Mouse (Mus musculus) cerebellum, adult 2 months (tissue): ENCODE results near the gene Klf11. TPM values are rescaled to one million over a fixed set of nuclear protein-coding genes. Genes with fewer than 3 reads are reported as not detected.
"Not testable (repeated sequence)": the region's sequence is repeated elsewhere in the genome, so short reads cannot be mapped to it uniquely, and the experiment has no call there.

Experiments
- DNase-seq, 2 experiments: peaks; one replicate each; pipeline ENCODE4 v3.0.0; 2021
- H3K27ac ChIP-seq: fragments of 200-500 bp; 2 replicates; pipeline ENCODE4 v1.5.1; 2012; ENCODE audit warnings: low read length, control low read depth, inconsistent platforms; ENCODE audit not compliant: insufficient read depth
- H3K27me3 ChIP-seq: fragments of 200-500 bp; 2 replicates; pipeline ENCODE4 v1.6.1; 2012; ENCODE audit warnings: inconsistent platforms, mild to moderate bottlenecking, low read length, moderate library complexity; ENCODE audit not compliant: control insufficient read depth, insufficient read depth
- H3K4me1 ChIP-seq: fragments of 200-500 bp; 2 replicates; pipeline ENCODE4 v1.6.1; 2011; ENCODE audit warnings: low read length; ENCODE audit not compliant: control insufficient read depth, insufficient read depth
- H3K4me3 ChIP-seq: fragments of 200-500 bp; replicated peaks from 2 replicates; pipeline ENCODE3; 2011; ENCODE audit warnings: mild to moderate bottlenecking, low read depth, low read length, control low read depth; ENCODE audit not compliant: insufficient read depth
- CTCF ChIP-seq: fragments of 200-500 bp; IDR thresholded peaks from 2 replicates; pipeline ENCODE4 v1.5.1; 2011; ENCODE audit warnings: low read depth, mild to moderate bottlenecking, control low read depth, low read length, moderate library complexity, borderline replicate concordance; ENCODE audit not compliant: insufficient read depth
- POLR2A ChIP-seq: fragments of 200-500 bp; IDR thresholded peaks from 2 replicates; pipeline ENCODE4 v1.6.1; 2011; ENCODE audit warnings: low read length, control low read depth, borderline replicate concordance; ENCODE audit not compliant: insufficient read depth
- WGBS: fragments of 180-500 bp; shearing (Covaris S2); methylation state at CpG from one replicate; pipeline ENCODE4 v1.1.7; 2018; 5-methylcytosine and 5-hydroxymethylcytosine counted together
- polyA plus RNA-seq: library from polyadenylated mRNA; depleted of rRNA; stranded (reverse); fragments of >200 nt; gene quantifications from 2 replicates; pipeline ENCODE4 v1.2.3, GENCODE M21; 2012

Klf11 gene
- polyA plus RNA-seq, 1 experiment = 4.9 TPM

DNA sequence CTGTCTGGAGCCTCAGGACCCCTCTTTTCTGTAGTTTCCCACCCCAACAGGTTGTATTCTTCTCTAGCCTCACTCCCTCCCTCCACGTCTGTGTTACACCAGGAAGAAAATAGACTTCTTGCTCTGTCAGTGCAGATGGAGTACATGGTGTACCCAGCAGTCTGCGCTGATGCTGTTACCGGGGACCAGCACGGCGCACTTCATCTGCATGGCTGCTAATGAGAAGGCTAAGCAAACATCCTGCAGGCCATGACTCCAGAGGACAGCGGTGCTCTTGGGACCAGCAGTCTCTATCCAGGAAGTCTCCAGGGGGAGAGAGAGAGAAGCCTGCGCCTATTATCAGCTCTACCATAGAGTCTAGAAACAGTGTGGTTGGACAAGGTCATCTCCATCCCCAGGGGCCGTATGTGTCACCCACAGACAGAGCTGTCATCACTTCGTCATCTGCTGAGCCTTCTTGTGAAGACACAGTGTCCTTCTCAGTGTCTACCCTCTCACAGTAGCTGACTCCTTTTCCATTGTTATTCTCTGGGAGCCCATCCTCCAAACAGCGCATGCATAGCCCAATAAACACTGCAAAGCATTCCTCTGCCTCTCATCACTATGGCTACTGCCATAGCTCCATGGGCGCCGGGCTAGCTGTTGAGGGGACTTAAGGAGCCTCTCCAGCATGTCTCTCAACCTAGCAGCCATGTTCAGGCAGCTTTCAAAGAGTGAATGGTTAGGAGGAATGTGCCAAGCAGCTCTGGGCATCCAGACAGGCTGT lies 27.4 kb upstream of the Klf11 start:
- H3K4me3 ChIP-seq = no peak overlapping the region
- H3K4me1 ChIP-seq = no peaks in the 10 kb centered on the region
- DNase-seq = no peak
- TF ChIP-seq CTCF = no peak
- TF ChIP-seq POLR2A = no peak
- no peak overlapping the region for H3K27ac ChIP-seq
- H3K27me3 ChIP-seq = no peaks in the 10 kb centered on the region
- WGBS = 31% methylated on average over 12 of the region's 12 CpGs

DNA sequence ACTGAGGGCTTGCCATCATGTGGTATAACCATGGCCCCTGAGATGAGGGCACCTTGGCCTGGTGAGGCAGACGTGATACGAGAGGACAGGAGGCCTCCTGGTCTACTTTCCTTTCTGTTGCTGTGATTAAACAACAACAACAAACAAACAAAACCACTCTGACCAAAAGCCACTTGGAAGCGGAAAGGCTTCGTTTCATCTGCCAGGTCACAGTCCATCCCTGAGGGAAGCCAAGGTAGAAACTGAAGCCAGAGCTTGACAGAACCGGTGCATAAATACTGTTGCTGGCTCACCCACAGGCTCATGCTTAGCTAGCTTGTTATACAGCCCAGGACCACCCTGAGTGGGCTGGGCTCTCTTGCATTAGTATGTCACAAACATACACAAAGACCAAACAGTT lies 24.7 kb upstream of the Klf11 start:
- no peak overlapping the region for H3K4me3 ChIP-seq
- TF ChIP-seq CTCF = no peak
- TF ChIP-seq POLR2A = no peak
- no peak overlapping the region for H3K27ac ChIP-seq
- no peak for DNase-seq
- 68% methylated on average over 5 of the region's 5 CpGs for WGBS
- H3K27me3 ChIP-seq = no peaks in the 10 kb centered on the region
- H3K4me1 ChIP-seq = no peaks in the 10 kb centered on the region

DNA sequence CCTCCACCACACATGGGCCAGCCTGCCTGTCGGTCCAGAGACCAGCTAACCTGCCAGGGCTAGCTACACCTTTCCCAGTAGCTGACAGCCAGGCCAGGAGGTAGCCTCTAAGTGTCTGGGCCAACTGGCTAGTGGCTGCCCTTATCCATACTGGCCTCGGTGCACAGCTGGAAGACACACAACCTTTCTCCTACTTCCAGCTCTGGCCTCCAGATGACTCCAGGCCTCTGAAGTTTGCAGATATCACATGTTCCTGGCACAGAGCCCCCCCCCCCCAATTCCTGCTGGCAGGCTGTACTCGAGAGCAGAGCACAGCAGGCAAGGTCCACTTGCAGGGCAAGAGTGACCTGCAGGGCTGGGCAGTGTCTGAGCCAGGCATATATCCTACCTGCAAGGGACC lies 23.9 kb upstream of the Klf11 start:
- DNase-seq = no peak
- H3K27ac ChIP-seq = no peak overlapping the region
- TF ChIP-seq POLR2A = no peak
- no peak for TF ChIP-seq CTCF
- H3K4me1 ChIP-seq = no peaks in the 10 kb centered on the region
- no peaks in the 10 kb centered on the region for H3K27me3 ChIP-seq
- WGBS = 44% methylated on average over 3 of the region's 3 CpGs
- H3K4me3 ChIP-seq = no peak overlapping the region

DNA sequence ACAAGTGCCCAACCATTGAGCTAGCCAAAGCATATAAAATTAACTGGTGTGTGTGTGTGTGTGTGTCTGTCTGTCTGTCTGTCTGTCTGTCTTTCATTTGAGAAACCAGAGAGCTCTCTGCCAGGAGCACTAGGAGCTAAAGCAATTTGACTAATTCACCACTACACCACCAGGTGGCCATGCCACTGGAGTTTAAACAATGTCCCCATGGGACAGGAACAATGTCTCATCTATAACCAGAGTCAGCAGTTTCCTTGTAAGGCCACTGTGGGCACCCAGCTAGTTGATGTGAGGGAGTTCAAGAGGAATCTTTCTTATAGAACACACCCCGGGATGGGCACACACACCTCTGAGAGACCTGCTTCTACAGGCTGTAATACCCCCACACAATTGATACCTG lies 20.9 kb upstream of the Klf11 start:
- 77% methylated on average over 1 of the region's 1 CpGs for WGBS

DNA sequence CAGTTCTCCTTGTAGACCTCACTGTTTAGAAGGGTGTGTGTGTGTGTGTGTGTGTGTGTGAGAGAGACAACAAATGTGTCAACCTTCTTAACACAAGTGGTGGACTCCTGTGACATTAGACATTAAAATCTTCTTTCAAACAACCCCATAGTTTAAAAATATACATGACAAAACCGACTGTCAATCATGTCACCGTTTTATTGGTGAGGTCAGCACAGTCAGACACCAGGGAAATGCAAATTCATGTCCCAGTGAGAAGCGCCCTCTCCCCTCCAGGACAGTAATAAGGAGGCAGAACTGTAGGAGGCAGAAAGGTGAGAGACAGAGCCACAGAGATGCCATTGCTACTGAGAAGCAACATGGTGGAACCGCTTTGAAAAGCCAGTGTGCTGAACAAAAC lies 18.7 kb upstream of the Klf11 start:
- TF ChIP-seq CTCF = no peak
- DNase-seq = no peak
- 55% methylated on average over 4 of the region's 4 CpGs for WGBS

More for the DNA sequence above, 20.9 kb upstream of the Klf11 start:
- no peak for DNase-seq
- Histone ChIP-seq H3K4me3 (no peak overlapping the region), H3K27ac (no peak overlapping the region), H3K27me3 (no peaks in the 10 kb centered on the region), H3K4me1 (no peaks in the 10 kb centered on the region)
- no peak for TF ChIP-seq CTCF
- TF ChIP-seq POLR2A = no peak

DNA sequence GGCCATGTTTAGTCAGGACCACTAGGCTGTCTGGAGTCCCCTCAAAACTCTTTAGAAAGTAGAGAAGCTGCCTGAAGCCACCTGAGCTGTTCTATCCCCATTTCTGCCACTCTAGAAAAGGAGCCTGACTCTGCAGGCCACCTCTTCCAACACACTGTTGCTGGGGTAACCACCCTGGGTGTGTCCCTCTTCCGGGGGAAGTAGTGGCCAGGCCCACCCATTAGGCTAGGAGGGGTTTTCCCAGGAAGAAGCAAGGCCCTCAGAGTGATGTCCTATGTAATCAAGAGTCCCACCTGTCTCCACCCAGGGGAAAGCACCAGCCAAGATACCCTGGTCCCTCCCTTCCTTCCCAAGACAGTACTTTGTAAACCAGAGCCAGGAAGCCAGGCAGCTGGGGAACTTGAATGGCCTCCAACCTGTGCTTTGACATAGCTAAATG lies 17.3 kb upstream of the Klf11 start:
- no peak overlapping the region for H3K4me3 ChIP-seq
- H3K27ac ChIP-seq = no peak overlapping the region
- TF ChIP-seq CTCF = no peak
- TF ChIP-seq POLR2A = no peak
- no peak for DNase-seq
- 58% methylated on average over 1 of the region's 1 CpGs for WGBS
- H3K4me1 ChIP-seq = no peaks in the 10 kb centered on the region
- no peaks in the 10 kb centered on the region for H3K27me3 ChIP-seq

More for the DNA sequence above, 18.7 kb upstream of the Klf11 start:
- Histone ChIP-seq H3K27me3 (no peaks in the 10 kb centered on the region), H3K27ac (no peak overlapping the region), H3K4me1 (no peaks in the 10 kb centered on the region), H3K4me3 (no peak overlapping the region)

DNA sequence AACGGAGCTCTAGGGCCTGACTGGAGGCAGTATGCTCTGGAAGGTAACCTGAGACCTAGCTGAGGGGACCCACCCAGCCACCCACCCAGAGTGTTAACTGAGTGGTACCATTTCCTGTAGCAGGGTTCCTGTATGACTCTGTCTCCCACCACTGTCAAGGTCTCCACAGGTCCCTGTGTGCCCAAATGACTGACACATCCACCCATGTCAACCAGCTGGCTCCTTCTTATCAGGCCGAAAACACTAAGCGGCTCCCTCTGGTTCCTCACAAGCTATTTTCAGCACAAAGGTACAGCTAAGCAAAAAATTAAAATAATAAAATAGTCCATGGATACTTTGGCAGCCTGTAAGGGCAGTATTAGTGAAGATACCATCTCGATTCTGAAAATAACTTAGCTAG lies 16.9 kb upstream of the Klf11 start:
- WGBS = 70% methylated on average over 4 of the region's 4 CpGs
- TF ChIP-seq POLR2A (no peak), CTCF (no peak)
- no peaks in the 10 kb centered on the region for H3K4me1 ChIP-seq
- H3K27me3 ChIP-seq = no peaks in the 10 kb centered on the region
- no peak for DNase-seq
- no peak overlapping the region for H3K27ac ChIP-seq
- H3K4me3 ChIP-seq = no peak overlapping the region

DNA sequence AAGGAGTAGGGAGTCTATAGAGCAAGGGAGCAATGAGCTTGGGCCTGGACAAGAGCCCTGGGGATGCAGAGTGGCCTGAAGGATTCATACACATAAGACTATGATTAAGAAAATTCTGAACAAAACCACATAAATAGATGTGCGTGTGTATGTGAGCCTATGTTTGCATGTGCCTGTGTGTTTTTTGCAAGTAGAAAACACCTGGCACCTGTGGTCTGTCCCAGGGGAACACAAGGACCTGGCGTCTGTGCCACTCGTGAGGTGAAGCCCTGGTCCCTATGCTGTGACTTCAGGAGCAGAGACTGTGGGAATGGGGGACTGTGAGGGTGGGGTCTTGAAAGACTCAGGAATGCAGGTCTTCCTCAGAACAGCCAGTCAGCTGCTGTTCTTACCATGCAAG lies 16.4 kb upstream of the Klf11 start:
- no peak overlapping the region for H3K4me3 ChIP-seq
- no peak for TF ChIP-seq POLR2A
- TF ChIP-seq CTCF = no peak
- H3K27ac ChIP-seq = no peak overlapping the region
- DNase-seq = no peak
- H3K4me1 ChIP-seq = no peaks in the 10 kb centered on the region
- no peaks in the 10 kb centered on the region for H3K27me3 ChIP-seq
- WGBS = 85% methylated on average over 3 of the region's 3 CpGs

DNA sequence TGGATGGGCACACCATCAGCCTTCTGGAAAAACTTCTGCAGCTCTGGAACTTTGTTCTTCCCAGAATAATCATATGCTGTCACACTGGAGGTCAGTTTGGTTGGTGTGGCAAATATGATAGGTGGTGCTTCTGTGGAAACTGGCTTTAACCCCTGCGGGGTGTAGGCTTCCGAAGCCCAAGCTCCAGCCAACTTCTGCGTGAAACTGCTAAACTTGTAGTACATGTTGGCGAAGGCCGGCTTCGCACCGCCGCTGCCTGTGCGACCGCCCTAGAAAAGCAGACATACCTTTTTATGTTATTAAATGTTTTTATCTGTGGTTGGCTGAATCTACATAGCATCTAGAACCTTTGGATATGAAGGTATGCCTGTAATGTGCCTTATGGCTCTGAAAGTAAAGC lies 12.3 kb upstream of the Klf11 start:
- H3K27me3 ChIP-seq, DNase-seq, H3K4me1 ChIP-seq, H3K4me3 ChIP-seq, H3K27ac ChIP-seq: not testable (repeated sequence)
- 94% methylated on average over 10 of the region's 10 CpGs for WGBS
